Mouse (Mus musculus) hindbrain, embryonic 11.5 days (tissue): ENCODE data around the gene Exd2. TPM values are rescaled to one million over a fixed set of nuclear protein-coding genes. Genes with fewer than 3 reads are reported as not detected.

ENCODE experiments used
- ATAC-seq: fragments of 200-750 bp; cut with Nextera tagmentation; 2 replicates; pipeline ENCODE4 v1.8.0; 2017; ENCODE audit warnings: mild to moderate bottlenecking, moderate TSS enrichment, moderate library complexity; ENCODE audit not compliant: low FRiP score
- DNase-seq: peaks from one replicate; pipeline ENCODE4 v3.0.0-alpha.2; 2015; ENCODE audit warnings: low spot score
- H3K27ac ChIP-seq: fragments of 300-500 bp; sonication (generic); 2 replicates; pipeline ENCODE4 v1.5.1; 2014; ENCODE audit warnings: mild to moderate bottlenecking, low read depth, low read length
- H3K27me3 ChIP-seq: fragments of 300-500 bp; sonication (generic); 2 replicates; pipeline ENCODE4 v1.6.1; 2014; ENCODE audit warnings: mild to moderate bottlenecking, low read length, moderate library complexity, mixed read lengths; ENCODE audit not compliant: control insufficient read depth, insufficient read depth
- H3K36me3 ChIP-seq: fragments of 300-500 bp; sonication (generic); 2 replicates; pipeline ENCODE4 v1.6.1; 2014; ENCODE audit warnings: mild to moderate bottlenecking, low read length, moderate library complexity, mixed read lengths; ENCODE audit not compliant: control insufficient read depth, insufficient read depth
- H3K4me1 ChIP-seq: fragments of 300-500 bp; sonication (generic); replicated peaks from 2 replicates; pipeline ENCODE4 v1.6.1; 2014; ENCODE audit warnings: low read length, mixed read lengths; ENCODE audit not compliant: control insufficient read depth, insufficient read depth
- H3K4me2 ChIP-seq: fragments of 300-500 bp; sonication (generic); replicated peaks from 2 replicates; pipeline ENCODE4 v1.6.1; 2014; ENCODE audit warnings: mild to moderate bottlenecking, low read depth, low read length
- H3K4me3 ChIP-seq: fragments of 300-500 bp; sonication (generic); 2 replicates; pipeline ENCODE4 v1.5.1; 2014; ENCODE audit warnings: low read depth, low read length
- H3K9ac ChIP-seq: fragments of 300-500 bp; sonication (generic); 2 replicates; pipeline ENCODE4 v1.6.1; 2014; ENCODE audit warnings: low read depth, low read length
- H3K9me3 ChIP-seq: fragments of 300-500 bp; sonication (generic); 2 replicates; pipeline ENCODE4 v1.6.1; 2016; ENCODE audit warnings: low read length; ENCODE audit not compliant: control insufficient read depth
- WGBS: fragments of 180-500 bp; shearing (Covaris S2); extraction: QIAGEN DNeasy Blood & Tissue Kit; methylation state at CpG from one replicate; pipeline ENCODE4 v1.1.7; 2014; 5-methylcytosine and 5-hydroxymethylcytosine counted together
- polyA plus RNA-seq: library from polyadenylated mRNA; unstranded; fragments of >200 nt; fragmentation: Nextera tagmentation; extraction: Ambion mirVana; gene quantifications from 2 replicates; pipeline ENCODE4 v1.2.1, GENCODE M21; 2014

Gene Exd2
- polyA plus RNA-seq, 1 experiment from 2014 or later = 46.3 TPM

GRCm38 (mm10) chr12:80507041-80507745 is 44.3 kb downstream of the Exd2 start:
- Histone ChIP-seq H3K4me3 (no peak overlapping the region), H3K9me3 (no peaks in the 10 kb centered on the region), H3K27me3 (no peaks in the 10 kb centered on the region), H3K27ac (no peak overlapping the region), H3K4me2 (no peak overlapping the region), H3K4me1 (no peaks in the 10 kb centered on the region), H3K9ac (no peak overlapping the region), H3K36me3 (no peaks in the 10 kb centered on the region)
- WGBS = 62% methylated on average over 14 of the region's 14 CpGs
- DNase-seq = no peak
- no peak for ATAC-seq

GRCm38 (mm10) chr12:80517977-80518376 is 55.1 kb downstream of the Exd2 start, which contains the start of gene Galnt16:
Gene Galnt16, plus strand, starts transcription at chr12:80518277.
- Histone ChIP-seq H3K27me3 (peaks cover 13% of the 10 kb centered on the region), H3K9me3 (no peaks in the 10 kb centered on the region), H3K4me3 (peak within 1 kb of the TSS; percentile 79), H3K27ac (peak within 1 kb of the TSS; percentile 89), H3K9ac (peak within 1 kb of the TSS; percentile 79), H3K36me3 (no peaks in the 10 kb centered on the region), H3K4me2 (peak within 1 kb of the TSS; percentile 85), H3K4me1 (no peaks in the 10 kb centered on the region)
- WGBS = 4% methylated on average over 14 of the region's 14 CpGs
- DNase-seq = no peak
- ATAC-seq = no peak

- Histone ChIP-seq H3K36me3 (no peaks in the 10 kb centered on the region), H3K27ac (peak overlapping the region; percentile 89; the same call in 1 of the 2 replicates), H3K4me3 (peak overlapping the region; percentile 79), H3K9me3 (no peaks in the 10 kb centered on the region), H3K4me1 (no peaks in the 10 kb centered on the region), H3K4me2 (peak overlapping the region; percentile 85), H3K9ac (peak overlapping the region; percentile 79), H3K27me3 (peaks cover 13% of the 10 kb centered on the region)
- no peak for DNase-seq
- WGBS = under 1% methylated on average over 25 of the region's 25 CpGs
- ATAC-seq = peak; percentile 68
Observed at GRCm38 (mm10) chr12:80518393-80518756, 55.5 kb downstream of the Exd2 start.

- Histone ChIP-seq H3K9ac (peak overlapping the region; percentile 79), H3K4me3 (peak overlapping the region; percentile 79), H3K4me2 (peak overlapping the region; percentile 85), H3K4me1 (no peaks in the 10 kb centered on the region), H3K27me3 (peaks cover 13% of the 10 kb centered on the region), H3K9me3 (no peaks in the 10 kb centered on the region), H3K27ac (peak overlapping the region; percentile 89), H3K36me3 (no peaks in the 10 kb centered on the region)
- DNase-seq (peak; percentile 84), ATAC-seq (peak; percentile 80)
- under 1% methylated on average over 90 of the region's 90 CpGs for WGBS
Observed at GRCm38 (mm10) chr12:80518757-80519620, 56.1 kb downstream of the Exd2 start.

GRCm38 (mm10) chr12:80519621-80520332 is 56.9 kb downstream of the Exd2 start:
- DNase-seq (peak; percentile 81), ATAC-seq (peak; percentile 67)
- H3K36me3 ChIP-seq = no peaks in the 10 kb centered on the region
- peak overlapping the region; percentile 89 for H3K27ac ChIP-seq
- H3K9ac ChIP-seq = peak overlapping the region; percentile 79
- under 1% methylated on average over 43 of the region's 43 CpGs for WGBS
- peaks cover 13% of the 10 kb centered on the region for H3K27me3 ChIP-seq
- H3K4me2 ChIP-seq = peak overlapping the region; percentile 85
- H3K4me1 ChIP-seq = no peaks in the 10 kb centered on the region
- H3K9me3 ChIP-seq = no peaks in the 10 kb centered on the region
- H3K4me3 ChIP-seq = peak overlapping the region; percentile 79

- Histone ChIP-seq H3K36me3 (no peaks in the 10 kb centered on the region), H3K4me3 (no peak overlapping the region), H3K4me2 (no peak overlapping the region), H3K9ac (no peak overlapping the region), H3K27me3 (peaks cover 7% of the 10 kb centered on the region), H3K4me1 (peaks cover 2% of the 10 kb centered on the region; the same call in 1 of the 2 replicates), H3K9me3 (no peaks in the 10 kb centered on the region), H3K27ac (no peak overlapping the region)
- WGBS = 68% methylated on average over 3 of the region's 3 CpGs
- no peak for ATAC-seq
- DNase-seq = no peak
Observed at GRCm38 (mm10) chr12:80522006-80522405, 59.1 kb downstream of the Exd2 start.

GRCm38 (mm10) chr12:80524276-80524921 is 61.5 kb downstream of the Exd2 start:
- ATAC-seq (no peak), DNase-seq (peak; percentile 50)
- Histone ChIP-seq H3K9me3 (no peaks in the 10 kb centered on the region), H3K27ac (no peak overlapping the region), H3K4me3 (no peak overlapping the region), H3K4me2 (no peak overlapping the region), H3K4me1 (peaks cover 2% of the 10 kb centered on the region; the same call in 1 of the 2 replicates), H3K27me3 (peaks cover 2% of the 10 kb centered on the region; the same call in 1 of the 2 replicates), H3K9ac (no peak overlapping the region), H3K36me3 (no peaks in the 10 kb centered on the region)
- WGBS = 27% methylated on average over 12 of the region's 12 CpGs

- Histone ChIP-seq H3K27me3 (peaks cover 2% of the 10 kb centered on the region; the same call in 1 of the 2 replicates), H3K4me2 (no peak overlapping the region), H3K9me3 (no peaks in the 10 kb centered on the region), H3K4me3 (no peak overlapping the region), H3K27ac (no peak overlapping the region), H3K36me3 (no peaks in the 10 kb centered on the region), H3K9ac (no peak overlapping the region), H3K4me1 (peaks cover 2% of the 10 kb centered on the region; the same call in 1 of the 2 replicates)
- no peak for DNase-seq
- WGBS = 7% methylated on average over 7 of the region's 7 CpGs
- no peak for ATAC-seq
Observed at GRCm38 (mm10) chr12:80525513-80525912, 62.6 kb downstream of the Exd2 start.
